Mouse (Mus musculus) CH12F3 (cell line): ENCODE data around the gene Rabgef1.

Source experiments
- in situ Hi-C: fragments of 300-500 bp; cut with MboI; formaldehyde crosslinking; loops from 2 replicates; pipeline ENCODE4 v1.14.3; 2020; ENCODE audit warnings: low sequenced_read_pairs

Rabgef1 gene

GRCm38 (mm10) chr5:130170666-130171422 is 754 bp upstream of the Rabgef1 start:
- in situ Hi-C loops = no loop called here

GRCm38 (mm10) chr5:130171956-130172601 is 481 bp downstream of the Rabgef1 start:
- in situ Hi-C loops = no loop called here

GRCm38 (mm10) chr5:130173012-130173411 is 1.4 kb downstream of the Rabgef1 start:
- in situ Hi-C loops = no loop called here

GRCm38 (mm10) chr5:130177871-130178270 is 6.3 kb downstream of the Rabgef1 start:
- in situ Hi-C loops = no loop called here

- in situ Hi-C loops = no loop called here
Observed at GRCm38 (mm10) chr5:130180362-130180761, 8.8 kb downstream of the Rabgef1 start.

- in situ Hi-C loops = no loop called here
Observed at GRCm38 (mm10) chr5:130181740-130182540, 10.3 kb downstream of the Rabgef1 start.

- in situ Hi-C loops = no loop called here
Observed at GRCm38 (mm10) chr5:130182541-130182821, 10.9 kb downstream of the Rabgef1 start.

GRCm38 (mm10) chr5:130184193-130184856 is 12.7 kb downstream of the Rabgef1 start:
- in situ Hi-C loops = no loop called here

GRCm38 (mm10) chr5:130185312-130185711 is 13.7 kb downstream of the Rabgef1 start:
- in situ Hi-C loops = no loop called here

- in situ Hi-C loops = no loop called here
Observed at GRCm38 (mm10) chr5:130187383-130187782, 15.8 kb downstream of the Rabgef1 start.

- in situ Hi-C loops = no loop called here
Observed at GRCm38 (mm10) chr5:130190909-130191308, 19.3 kb downstream of the Rabgef1 start.

GRCm38 (mm10) chr5:130191865-130192264 is 20.3 kb downstream of the Rabgef1 start:
- in situ Hi-C loops = no loop called here

- in situ Hi-C loops = no loop called here
Observed at GRCm38 (mm10) chr5:130192356-130192944, 20.9 kb downstream of the Rabgef1 start.

- in situ Hi-C loops = no loop called here
Observed at GRCm38 (mm10) chr5:130193760-130194159, 22.2 kb downstream of the Rabgef1 start.

- in situ Hi-C loops = no loop called here
Observed at GRCm38 (mm10) chr5:130196307-130196706, 24.7 kb downstream of the Rabgef1 start.

GRCm38 (mm10) chr5:130197454-130197853 is 25.9 kb downstream of the Rabgef1 start:
- in situ Hi-C loops = no loop called here

- in situ Hi-C loops = no loop called here
Observed at GRCm38 (mm10) chr5:130197981-130198380, 26.4 kb downstream of the Rabgef1 start.

GRCm38 (mm10) chr5:130200233-130201029 is 28.8 kb downstream of the Rabgef1 start:
- in situ Hi-C loops = no loop called here

- in situ Hi-C loops = no loop called here
Observed at GRCm38 (mm10) chr5:130203948-130204347, 32.4 kb downstream of the Rabgef1 start.

GRCm38 (mm10) chr5:130204560-130204959 is 33.0 kb downstream of the Rabgef1 start:
- in situ Hi-C loops = no loop called here
